Mouse (Mus musculus) myocyte (in vitro differentiated cells): ENCODE measurements around the gene A830031A19Rik.

Experiments used
- CEBPB ChIP-seq: IDR thresholded peaks from 2 replicates; pipeline ENCODE4 v1.6.1; 2011; ENCODE audit warnings: mild to moderate bottlenecking, moderate library complexity; ENCODE audit not compliant: poor library complexity, insufficient read depth, severe bottlenecking
- MYOG ChIP-seq, 3 experiments: IDR thresholded peaks; one replicate each; pipeline ENCODE4 v1.6.1; 2011; ENCODE audit warnings: control low read depth in 2 of 3, low read depth in 2 of 3, mild to moderate bottlenecking in 2 of 3; ENCODE audit not compliant: insufficient read length in 2 of 3, control insufficient read depth in 1 of 3, insufficient read depth in 1 of 3
- POLR2A ChIP-seq: IDR thresholded peaks from one replicate; pipeline ENCODE4 v1.6.1; 2011; ENCODE audit warnings: low read depth, mild to moderate bottlenecking, control low read depth, moderate library complexity; ENCODE audit not compliant: insufficient read length
- POLR2AphosphoS2 ChIP-seq: IDR thresholded peaks from one replicate; pipeline ENCODE4 v1.6.1; 2011; ENCODE audit warnings: low read depth, control low read depth; ENCODE audit not compliant: insufficient read length
- TCF12 ChIP-seq: IDR thresholded peaks from one replicate; pipeline ENCODE4 v1.6.1; 2011; ENCODE audit warnings: mild to moderate bottlenecking, control low read depth; ENCODE audit not compliant: poor library complexity, insufficient read depth, severe bottlenecking
- USF1 ChIP-seq: IDR thresholded peaks from one replicate; pipeline ENCODE4 v1.6.1; 2011; ENCODE audit warnings: low read depth, mild to moderate bottlenecking, control low read depth, moderate library complexity

DNA sequence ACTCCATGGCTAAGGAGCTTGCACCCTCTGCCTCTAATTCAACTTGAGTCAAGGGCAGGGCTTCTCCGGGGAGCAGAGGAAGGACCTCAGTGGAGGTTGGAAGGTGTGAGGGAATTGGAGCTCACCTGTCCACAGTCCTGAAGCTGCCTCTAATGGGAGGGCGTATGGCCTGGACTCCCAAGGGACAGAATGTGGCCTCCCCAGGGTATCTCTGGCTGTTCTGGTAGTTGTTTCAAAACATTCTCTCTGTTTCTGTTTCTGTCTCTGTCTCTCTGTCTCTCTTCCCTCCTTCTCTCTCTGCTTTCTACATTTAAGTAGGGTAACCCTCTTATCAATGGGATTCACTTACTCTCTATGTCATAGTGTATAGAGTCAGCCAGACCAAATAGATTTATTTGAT, 41.2 kb upstream of the A830031A19Rik start:
- TF ChIP-seq POLR2A (no peak), USF1 (no peak), POLR2AphosphoS2 (no peak), CEBPB (no peak), TCF12 (no peak), MYOG (IDR thresholded peaks at IDR 0.05; ENCODE audit: control insufficient read depth in 1 of 3, insufficient read depth in 1 of 3, insufficient read length in 2 of 3, low read depth in 2 of 3) (no peak)
